Mouse (Mus musculus) embryonic facial prominence, embryonic 15.5 days (tissue): ENCODE data around the gene Pln. TPM values are rescaled to one million over a fixed set of nuclear protein-coding genes. Genes with fewer than 3 reads are reported as not detected.

Experiments
- ATAC-seq: fragments of 200-750 bp; cut with Nextera tagmentation; 2 replicates; pipeline ENCODE4 v1.8.0; 2017; ENCODE audit warnings: low read depth, moderate TSS enrichment; ENCODE audit not compliant: insufficient number of reproducible peaks, low FRiP score, low TSS enrichment
- H3K27ac ChIP-seq: fragments of 300-500 bp; sonication (generic); replicated peaks from 2 replicates; pipeline ENCODE4 v1.5.1; 2015; ENCODE audit warnings: mild to moderate bottlenecking, inconsistent platforms
- H3K27me3 ChIP-seq: fragments of 300-500 bp; sonication (generic); 2 replicates; pipeline ENCODE4 v1.6.1; 2015; ENCODE audit warnings: inconsistent platforms
- H3K36me3 ChIP-seq: fragments of 300-500 bp; sonication (generic); 2 replicates; pipeline ENCODE4 v1.6.1; 2015; ENCODE audit warnings: mild to moderate bottlenecking, inconsistent platforms
- H3K4me1 ChIP-seq: fragments of 300-500 bp; sonication (generic); 2 replicates; pipeline ENCODE4 v1.6.1; 2015; ENCODE audit warnings: inconsistent platforms
- H3K4me2 ChIP-seq: fragments of 300-500 bp; sonication (generic); replicated peaks from 2 replicates; pipeline ENCODE4 v1.6.1; 2015; ENCODE audit warnings: mild to moderate bottlenecking, inconsistent platforms
- H3K4me3 ChIP-seq: fragments of 300-500 bp; sonication (generic); replicated peaks from 2 replicates; pipeline ENCODE4 v1.5.1; 2015; ENCODE audit warnings: mild to moderate bottlenecking, inconsistent platforms
- H3K9ac ChIP-seq: fragments of 300-500 bp; sonication (generic); 2 replicates; pipeline ENCODE4 v1.6.1; 2015; ENCODE audit warnings: inconsistent platforms
- H3K9me3 ChIP-seq: fragments of 300-500 bp; sonication (generic); replicated peaks from 2 replicates; pipeline ENCODE4 v1.6.1; 2016; ENCODE audit warnings: inconsistent platforms
- WGBS: fragments of 180-500 bp; shearing (Covaris S2); methylation state at CpG from one replicate; pipeline ENCODE4 v1.1.7; 2015; 5-methylcytosine and 5-hydroxymethylcytosine counted together
- polyA plus RNA-seq: library from polyadenylated mRNA; unstranded; fragments of >200 nt; fragmentation: Nextera tagmentation; extraction: Ambion mirVana; gene quantifications from 2 replicates; pipeline ENCODE4 v1.2.1, GENCODE M21; 2015

Gene Pln
- polyA plus RNA-seq, 1 experiment from 2014 or later: 0.95 TPM

DNA sequence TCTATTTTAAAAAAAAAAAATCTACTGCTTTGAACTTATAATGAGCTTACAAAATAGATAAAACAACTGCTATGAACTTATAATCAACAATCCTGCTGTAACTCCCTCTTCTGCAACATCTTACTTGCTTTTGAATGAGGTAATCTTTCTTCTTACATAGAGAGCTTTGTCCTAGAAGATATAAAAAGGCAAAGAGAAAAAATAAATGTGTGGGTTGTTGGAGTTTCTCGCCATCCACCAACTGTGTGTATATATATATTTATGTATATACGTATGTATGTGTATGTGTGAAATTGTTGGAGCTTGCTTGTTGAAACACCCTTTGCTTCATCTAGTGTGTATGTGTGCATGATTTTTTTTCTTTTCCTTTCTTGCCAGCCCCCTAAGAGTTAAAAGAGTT, 29.8 kb downstream of the Pln start:
- Histone ChIP-seq H3K4me2 (no peak overlapping the region), H3K4me3 (no peak overlapping the region), H3K4me1 (no peaks in the 10 kb centered on the region), H3K27me3 (no peaks in the 10 kb centered on the region), H3K9me3 (peaks cover 10% of the 10 kb centered on the region; the same call in 1 of the 2 replicates), H3K27ac (no peak overlapping the region), H3K36me3 (peaks cover 4% of the 10 kb centered on the region; the same call in 1 of the 2 replicates), H3K9ac (no peak overlapping the region)
- WGBS: 90% methylated on average over 2 of the region's 2 CpGs
- no peak for ATAC-seq

DNA sequence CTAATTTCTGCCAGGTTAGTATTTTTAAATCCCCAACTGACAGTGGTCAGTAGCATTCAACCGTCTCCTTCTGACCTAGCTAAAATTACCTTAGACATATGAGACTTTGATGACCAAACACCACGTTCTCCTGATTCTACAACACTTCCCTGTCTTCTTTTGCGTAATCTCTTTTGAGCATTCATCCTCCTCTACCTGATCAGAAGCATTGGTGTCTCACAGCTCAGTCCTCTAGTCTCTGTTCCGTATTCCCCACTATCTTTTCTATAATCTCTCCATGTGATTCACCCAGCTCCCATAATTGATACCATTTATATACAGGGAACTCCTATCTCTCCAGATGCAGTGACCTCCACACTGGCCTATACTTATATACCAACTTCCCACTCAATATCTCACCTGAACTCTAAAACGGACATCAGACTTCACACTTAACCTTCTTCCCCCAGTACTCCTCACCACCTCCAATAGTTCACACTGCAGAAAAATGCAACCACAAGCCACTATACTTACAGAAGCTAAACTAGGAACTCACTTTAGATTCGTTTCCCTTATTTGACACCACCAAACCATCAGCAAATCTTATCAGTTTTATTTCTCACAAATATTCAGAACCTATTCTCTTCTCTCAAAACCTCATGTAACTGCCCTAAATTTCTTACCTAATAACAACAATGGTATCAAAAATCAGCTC, 36.6 kb downstream of the Pln start:
- Histone ChIP-seq H3K36me3 (peaks cover 4% of the 10 kb centered on the region; the same call in 1 of the 2 replicates), H3K4me2 (no peak overlapping the region), H3K9me3 (peaks cover 10% of the 10 kb centered on the region; the same call in 1 of the 2 replicates), H3K27me3 (no peaks in the 10 kb centered on the region), H3K4me1 (peaks cover 3% of the 10 kb centered on the region), H3K9ac (no peak overlapping the region), H3K4me3 (no peak overlapping the region), H3K27ac (no peak overlapping the region)
- ATAC-seq: no peak
- 94% methylated on average over 6 of the region's 6 CpGs for WGBS

DNA sequence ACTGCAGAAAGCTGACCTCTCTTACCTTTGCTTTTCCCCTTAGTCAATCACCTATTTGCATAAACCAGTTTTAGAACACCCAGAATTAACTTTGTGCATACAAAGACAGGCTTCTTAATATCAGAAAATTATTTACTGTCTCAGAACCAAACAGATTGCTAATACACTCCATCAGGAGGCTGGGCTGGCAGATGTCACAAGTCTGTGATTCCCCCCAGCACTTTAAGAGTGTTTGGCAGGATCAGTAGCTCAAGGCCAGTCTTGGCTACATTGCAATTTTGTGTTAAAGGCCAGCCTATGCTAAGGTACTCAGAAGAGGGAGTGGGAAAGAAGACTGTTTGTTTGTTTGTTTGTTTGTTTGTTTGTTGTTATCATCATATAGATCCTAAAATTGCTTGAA, 39.6 kb downstream of the Pln start:
- Histone ChIP-seq H3K4me3 (no peak overlapping the region), H3K9me3 (no peaks in the 10 kb centered on the region), H3K36me3 (no peaks in the 10 kb centered on the region), H3K4me2 (no peak overlapping the region), H3K27me3 (no peaks in the 10 kb centered on the region), H3K27ac (no peak overlapping the region), H3K4me1 (peaks cover 3% of the 10 kb centered on the region), H3K9ac (no peak overlapping the region)
- no peak for ATAC-seq

DNA sequence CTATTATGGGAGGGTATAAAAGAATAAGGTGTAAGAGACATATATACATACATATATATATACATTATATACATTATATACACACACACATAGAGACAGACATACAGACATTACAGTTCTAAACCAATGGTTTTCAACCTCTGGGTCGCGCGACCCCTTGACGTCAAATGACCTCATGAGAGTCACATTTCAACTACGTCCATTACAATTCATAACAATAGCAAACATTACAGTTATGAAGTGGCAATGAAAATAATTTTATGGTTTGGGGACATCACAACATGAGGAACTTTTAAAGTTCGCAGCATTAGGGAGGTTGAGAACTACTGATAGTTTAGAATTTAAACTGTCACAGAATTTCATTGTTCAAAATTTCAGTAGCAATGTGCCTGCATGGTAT, 40.8 kb downstream of the Pln start:
- Histone ChIP-seq H3K27me3 (no peaks in the 10 kb centered on the region), H3K9me3 (no peaks in the 10 kb centered on the region), H3K4me1 (peaks cover 3% of the 10 kb centered on the region), H3K4me3 (peak overlapping the region; percentile 86), H3K27ac (no peak overlapping the region), H3K4me2 (peak overlapping the region; percentile 57), H3K9ac (no peak overlapping the region), H3K36me3 (no peaks in the 10 kb centered on the region)
- WGBS: 67% methylated on average over 6 of the region's 6 CpGs
- ATAC-seq: no peak

DNA sequence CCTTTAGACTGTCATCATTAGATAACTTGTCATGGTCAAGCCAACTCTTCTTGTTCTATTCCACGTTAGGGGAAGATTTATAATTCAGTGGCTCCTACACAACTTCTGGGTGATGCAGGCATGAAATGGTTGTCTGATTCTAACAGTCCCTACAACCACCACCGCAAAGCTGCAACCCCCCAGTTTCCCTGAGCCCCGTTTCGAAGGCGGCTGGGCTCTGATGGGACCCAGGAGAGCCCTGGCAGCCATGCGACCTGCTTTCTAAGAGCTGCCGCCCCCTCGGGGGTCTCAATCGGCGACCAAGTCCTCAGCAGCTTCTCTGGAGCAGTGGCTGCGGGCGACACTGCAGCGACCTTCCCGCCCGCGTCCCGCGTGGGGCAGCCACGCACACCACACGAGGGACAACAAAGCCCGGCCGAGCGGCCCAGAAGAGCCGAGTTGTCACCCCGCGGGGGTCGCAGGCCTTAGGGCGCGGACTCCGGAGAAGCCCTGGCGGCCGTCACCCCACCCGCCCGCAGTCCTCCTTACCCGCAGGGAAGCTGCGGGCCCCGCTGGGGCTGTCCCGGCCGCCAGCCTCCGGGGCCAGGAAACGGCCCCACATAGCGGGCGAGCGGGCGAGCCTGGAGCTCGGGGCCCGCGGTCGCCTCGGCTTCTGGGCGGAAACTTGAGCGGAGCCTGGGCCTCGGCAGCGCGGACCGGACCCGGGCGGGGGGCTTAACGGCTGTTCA, 41.7 kb downstream of the Pln start:
- Histone ChIP-seq H3K4me3 (peak overlapping the region; percentile 86), H3K9ac (peak overlapping the region; percentile 68), H3K9me3 (no peaks in the 10 kb centered on the region), H3K27me3 (no peaks in the 10 kb centered on the region), H3K4me2 (peak overlapping the region; percentile 57), H3K27ac (peak overlapping the region; percentile 98), H3K36me3 (no peaks in the 10 kb centered on the region), H3K4me1 (peaks cover 3% of the 10 kb centered on the region)
- ATAC-seq: peak; percentile 90
- under 1% methylated on average over 57 of the region's 59 CpGs for WGBS

DNA sequence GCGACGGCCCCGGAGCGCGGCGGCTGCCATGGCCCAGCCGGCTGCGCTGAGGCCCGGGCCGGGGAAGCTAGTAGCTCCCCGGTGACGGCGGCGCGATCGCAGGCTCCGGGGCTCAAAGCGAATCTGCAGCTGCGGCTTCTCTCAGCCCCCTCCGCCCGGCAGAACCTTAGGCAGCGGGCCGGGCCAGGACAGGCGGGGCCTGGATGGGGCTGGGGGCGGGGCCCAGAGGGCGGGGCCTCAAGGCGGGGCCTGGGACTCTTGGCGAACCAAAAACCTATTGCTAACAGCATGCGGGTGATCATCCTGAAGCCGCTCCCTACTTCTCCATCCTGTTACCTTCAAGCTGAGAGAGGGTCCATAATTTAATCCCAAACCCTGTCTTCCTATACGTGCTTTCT, 42.2 kb downstream of the Pln start, which contains the start of gene Cep85l:
Gene Cep85l, minus strand, starts transcription at position 239 of the 398 bp plus-strand sequence.
- Histone ChIP-seq H3K4me2 (peak within 1 kb of the TSS; percentile 57), H3K27ac (peak within 1 kb of the TSS; percentile 98), H3K4me1 (peaks cover 3% of the 10 kb centered on the region), H3K4me3 (peak within 1 kb of the TSS; percentile 86), H3K9me3 (no peaks in the 10 kb centered on the region), H3K36me3 (no peaks in the 10 kb centered on the region), H3K9ac (peak within 1 kb of the TSS; percentile 68), H3K27me3 (no peaks in the 10 kb centered on the region)
- peak; percentile 99 for ATAC-seq
- under 1% methylated on average over 31 of the region's 31 CpGs for WGBS

DNA sequence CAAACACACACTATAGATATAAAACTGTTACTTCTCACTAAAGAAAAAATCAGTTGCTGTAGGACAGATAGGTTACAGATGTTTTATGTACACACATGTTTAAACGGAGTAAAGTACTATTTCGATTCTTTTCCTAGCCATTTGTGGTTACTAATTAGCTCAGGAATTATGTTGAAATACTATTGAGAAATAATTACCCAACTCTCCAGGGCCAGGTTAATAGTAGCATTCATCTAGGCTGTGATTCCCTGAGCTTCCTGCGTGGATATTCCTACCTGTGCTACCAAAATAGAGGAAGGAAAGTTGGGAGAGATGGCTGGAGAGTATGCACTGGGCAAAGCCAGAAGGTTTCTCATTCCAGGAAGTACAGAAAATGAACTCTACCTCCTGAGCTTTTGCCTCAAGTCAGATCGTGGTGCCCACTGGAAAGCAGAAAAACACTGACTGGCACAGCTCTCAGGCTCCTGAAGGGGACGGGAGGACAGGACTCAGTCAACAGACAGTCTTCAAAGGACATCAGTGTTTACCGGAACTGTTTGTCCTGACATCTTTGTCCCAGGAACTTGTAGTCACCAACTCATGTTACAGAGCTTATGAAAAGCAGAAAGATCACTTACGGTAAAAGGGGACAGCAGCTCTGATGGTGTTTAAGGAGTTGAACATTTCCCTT, 45.4 kb downstream of the Pln start:
- no peak for ATAC-seq
- no peaks in the 10 kb centered on the region for H3K36me3 ChIP-seq
- H3K9me3 ChIP-seq: no peaks in the 10 kb centered on the region
- H3K9ac ChIP-seq: no peak overlapping the region
- no peaks in the 10 kb centered on the region for H3K27me3 ChIP-seq
- no peaks in the 10 kb centered on the region for H3K4me1 ChIP-seq
- H3K4me2 ChIP-seq: no peak overlapping the region
- no peak overlapping the region for H3K4me3 ChIP-seq
- H3K27ac ChIP-seq: no peak overlapping the region
- WGBS: 40% methylated on average over 7 of the region's 7 CpGs

DNA sequence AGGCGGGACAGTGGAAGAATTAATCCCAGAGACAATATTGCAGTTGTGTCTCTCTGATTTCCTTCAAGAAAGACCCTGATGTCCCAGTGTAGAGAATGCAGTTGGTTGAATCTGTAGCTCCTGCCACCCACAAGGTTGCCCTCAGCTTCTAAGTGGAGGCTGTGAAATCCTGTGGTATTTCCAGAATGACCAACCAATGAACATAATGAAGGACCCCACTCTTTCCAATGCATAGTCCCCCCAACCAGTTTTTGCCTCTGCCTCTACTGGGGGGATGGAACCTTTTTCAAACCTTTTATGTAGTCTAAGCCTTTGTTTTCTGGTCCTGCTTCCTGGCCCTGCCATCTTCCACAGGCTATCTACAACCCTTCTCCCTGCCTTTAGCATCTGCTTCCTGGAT, 47.4 kb downstream of the Pln start:
- WGBS: 88% methylated on average over 1 of the region's 1 CpGs
- Histone ChIP-seq H3K4me1 (no peaks in the 10 kb centered on the region), H3K27ac (no peak overlapping the region), H3K9ac (no peak overlapping the region), H3K36me3 (no peaks in the 10 kb centered on the region), H3K9me3 (no peaks in the 10 kb centered on the region), H3K4me3 (no peak overlapping the region), H3K4me2 (no peak overlapping the region), H3K27me3 (no peaks in the 10 kb centered on the region)
- no peak for ATAC-seq

DNA sequence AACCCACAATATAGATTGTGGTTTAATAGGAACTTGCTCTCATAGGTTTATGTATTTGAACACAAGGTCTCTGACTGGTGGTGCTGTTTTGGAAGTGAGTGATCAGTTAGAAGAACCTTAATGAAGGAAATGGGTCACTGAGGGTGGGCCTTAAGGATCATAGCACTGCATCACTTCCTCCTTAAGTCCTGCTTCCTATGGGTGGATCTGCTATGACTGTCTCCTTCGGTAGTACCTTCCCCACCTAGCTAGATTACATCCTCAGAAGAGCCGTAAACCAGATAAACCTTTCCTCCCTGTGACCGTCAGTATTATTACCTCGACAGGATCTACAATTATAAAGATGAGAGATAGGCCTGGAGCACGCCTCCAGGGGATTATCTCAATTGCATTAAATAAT, 48.0 kb downstream of the Pln start:
- no peak overlapping the region for H3K27ac ChIP-seq
- no peak overlapping the region for H3K9ac ChIP-seq
- ATAC-seq: no peak
- H3K4me3 ChIP-seq: no peak overlapping the region
- H3K36me3 ChIP-seq: no peaks in the 10 kb centered on the region
- no peak overlapping the region for H3K4me2 ChIP-seq
- 71% methylated on average over 5 of the region's 5 CpGs for WGBS
- no peaks in the 10 kb centered on the region for H3K27me3 ChIP-seq
- H3K4me1 ChIP-seq: no peaks in the 10 kb centered on the region
- H3K9me3 ChIP-seq: no peaks in the 10 kb centered on the region

DNA sequence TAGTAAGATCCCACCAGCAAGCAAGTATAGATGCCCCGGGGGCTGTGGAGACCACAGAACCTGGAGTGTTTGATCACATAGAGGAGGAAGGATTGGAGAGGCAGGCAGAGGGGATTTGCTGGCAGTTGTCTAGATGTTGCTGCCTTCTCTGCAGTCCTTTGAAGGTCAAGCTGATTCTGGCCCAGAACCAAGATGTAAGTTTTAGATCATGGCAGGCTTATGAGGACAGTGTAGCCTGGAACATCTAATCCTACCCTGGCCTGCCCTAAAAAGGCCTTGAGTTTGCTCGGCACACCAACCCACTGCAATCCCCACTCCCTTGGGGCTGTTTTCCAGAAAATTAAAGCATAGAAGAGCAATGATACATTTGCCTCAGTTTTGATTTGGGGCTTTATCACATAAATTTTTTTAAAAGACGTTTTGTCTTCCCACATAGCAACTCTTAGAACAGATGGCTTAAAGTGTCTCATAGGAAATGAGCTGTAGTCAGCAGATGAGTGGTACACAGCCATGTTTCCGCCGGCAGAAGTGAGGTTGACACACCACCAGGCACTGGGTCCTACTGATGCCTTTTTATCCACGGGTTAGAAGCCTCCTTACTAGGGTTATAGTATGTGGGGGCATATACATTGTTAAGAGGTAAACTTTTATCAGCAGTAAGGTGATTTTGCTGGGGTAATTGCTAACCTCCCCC, 50.9 kb downstream of the Pln start:
- no peaks in the 10 kb centered on the region for H3K4me1 ChIP-seq
- no peak overlapping the region for H3K27ac ChIP-seq
- ATAC-seq: no peak
- WGBS: 60% methylated on average over 6 of the region's 6 CpGs
- H3K36me3 ChIP-seq: no peaks in the 10 kb centered on the region
- no peak overlapping the region for H3K4me3 ChIP-seq
- no peak overlapping the region for H3K4me2 ChIP-seq
- no peak overlapping the region for H3K9ac ChIP-seq
- H3K27me3 ChIP-seq: no peaks in the 10 kb centered on the region
- no peaks in the 10 kb centered on the region for H3K9me3 ChIP-seq
